Mouse (Mus musculus) hindbrain, embryonic 16.5 days (tissue): ENCODE measurements around the gene Cldn3. TPM values are rescaled to one million over a fixed set of nuclear protein-coding genes. Genes with fewer than 3 reads are reported as not detected.
"Not testable (repeated sequence)": the region's sequence is repeated elsewhere in the genome, so short reads cannot be mapped to it uniquely, and the experiment has no call there.

Experiments used
- ATAC-seq: fragments of 200-750 bp; cut with Nextera tagmentation; 2 replicates; pipeline ENCODE4 v1.8.0; 2017; ENCODE audit warnings: moderate TSS enrichment, moderate library complexity
- H3K27ac ChIP-seq: fragments of 300-500 bp; sonication (generic); 2 replicates; pipeline ENCODE4 v1.5.1; 2014; ENCODE audit warnings: low read depth, mild to moderate bottlenecking, control low read depth, low read length, moderate library complexity
- H3K27me3 ChIP-seq: fragments of 300-500 bp; sonication (generic); replicated peaks from 2 replicates; pipeline ENCODE4 v1.6.1; 2014; ENCODE audit warnings: low read length; ENCODE audit not compliant: control insufficient read depth, insufficient read depth
- H3K36me3 ChIP-seq: fragments of 300-500 bp; sonication (generic); 2 replicates; pipeline ENCODE4 v1.6.1; 2014; ENCODE audit warnings: mild to moderate bottlenecking, low read length, moderate library complexity, mixed read lengths; ENCODE audit not compliant: control insufficient read depth, insufficient read depth
- H3K4me1 ChIP-seq: fragments of 300-500 bp; sonication (generic); 2 replicates; pipeline ENCODE4 v1.6.1; 2014; ENCODE audit warnings: low read depth, low read length; ENCODE audit not compliant: control insufficient read depth, insufficient read depth
- H3K4me2 ChIP-seq: fragments of 300-500 bp; sonication (generic); 2 replicates; pipeline ENCODE4 v1.6.1; 2014; ENCODE audit warnings: mild to moderate bottlenecking, low read length, control low read depth, moderate library complexity
- H3K4me3 ChIP-seq: fragments of 300-500 bp; sonication (generic); 2 replicates; pipeline ENCODE4 v1.5.1; 2014; ENCODE audit warnings: mild to moderate bottlenecking, low read length, control low read depth, moderate library complexity
- H3K9ac ChIP-seq: fragments of 300-500 bp; sonication (generic); 2 replicates; pipeline ENCODE4 v1.6.1; 2014; ENCODE audit warnings: low read depth, mild to moderate bottlenecking, control low read depth, low read length, moderate library complexity
- H3K9me3 ChIP-seq: fragments of 300-500 bp; sonication (generic); 2 replicates; pipeline ENCODE4 v1.6.1; 2014; ENCODE audit warnings: mild to moderate bottlenecking, low read length, moderate library complexity; ENCODE audit not compliant: control insufficient read depth
- WGBS: fragments of 180-500 bp; shearing (Covaris S2); extraction: QIAGEN DNeasy Blood & Tissue Kit; methylation state at CpG from one replicate; pipeline ENCODE4 v1.1.7; 2014; 5-methylcytosine and 5-hydroxymethylcytosine counted together
- polyA plus RNA-seq: library from polyadenylated mRNA; unstranded; fragments of >200 nt; fragmentation: Nextera tagmentation; extraction: Ambion mirVana; gene quantifications from 2 replicates; pipeline ENCODE4 v1.2.1, GENCODE M21; 2015

The Cldn3 gene
- polyA plus RNA-seq, 1 experiment from 2014 or later, result 4.6 TPM

GRCm38 (mm10) chr5:134963546-134963945 is 22.5 kb upstream of the Cldn3 start:
- Histone ChIP-seq H3K27ac (no peak overlapping the region), H3K36me3 (no peaks in the 10 kb centered on the region), H3K4me1 (peaks cover 7% of the 10 kb centered on the region), H3K9me3 (no peaks in the 10 kb centered on the region), H3K4me2 (no peak overlapping the region), H3K4me3 (no peak overlapping the region), H3K9ac (no peak overlapping the region), H3K27me3 (no peaks in the 10 kb centered on the region; the same call in 1 of the 2 replicates)
- WGBS, result 46% methylated on average over 5 of the region's 5 CpGs
- no peak for ATAC-seq

DNA sequence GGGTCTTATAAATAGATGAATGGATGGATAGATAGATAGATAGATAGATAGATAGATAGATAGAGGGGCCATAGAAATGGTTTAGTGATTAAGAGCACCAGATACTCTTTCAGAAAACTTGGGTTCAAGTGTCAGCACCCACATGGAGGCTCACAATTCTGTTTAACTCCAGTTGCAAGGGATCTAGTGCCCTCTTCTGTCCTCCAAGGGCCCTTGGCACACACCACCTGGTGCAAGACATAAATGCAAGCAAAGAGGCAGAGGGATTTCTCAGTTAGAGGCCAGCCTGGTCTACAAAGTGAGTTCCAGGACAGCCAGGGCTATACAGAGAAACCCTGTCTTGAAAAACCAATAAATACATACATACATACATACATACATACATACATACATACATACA is 21.4 kb upstream of the Cldn3 start:
- not testable (repeated sequence) for H3K9ac ChIP-seq

DNA sequence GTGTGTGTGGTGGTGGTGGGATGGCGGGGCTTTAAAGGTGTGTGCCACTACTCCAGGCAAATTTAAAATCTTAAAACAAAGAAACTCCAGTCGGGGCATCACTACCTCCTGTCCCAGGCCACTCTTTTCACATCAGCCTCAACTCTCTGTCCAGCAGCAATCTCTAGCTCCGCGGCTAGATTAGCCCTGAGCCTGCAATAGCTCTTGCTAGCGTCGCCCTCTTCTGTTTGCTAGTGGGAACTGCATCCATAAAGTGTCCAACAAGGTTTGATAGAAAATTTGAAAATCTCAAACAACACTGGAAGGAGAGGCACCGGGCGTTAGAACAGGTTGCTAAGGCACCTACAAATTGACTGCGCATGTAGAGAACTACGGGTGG is 20.6 kb upstream of the Cldn3 start:
- no peak overlapping the region; the same call in 1 of the 2 replicates for H3K9ac ChIP-seq
- no peaks in the 10 kb centered on the region for H3K36me3 ChIP-seq
- H3K27me3 ChIP-seq, result no peaks in the 10 kb centered on the region; the same call in 1 of the 2 replicates
- H3K9me3 ChIP-seq, result no peaks in the 10 kb centered on the region
- peak overlapping the region; percentile 56 for H3K4me2 ChIP-seq
- 0 out of 2 replicates have a peak, but pooled peaks have one; percentile 54 for ATAC-seq
- H3K4me3 ChIP-seq, result peak overlapping the region; percentile 28
- no peak overlapping the region for H3K27ac ChIP-seq
- peaks cover 7% of the 10 kb centered on the region for H3K4me1 ChIP-seq
- WGBS, result 5% methylated on average over 10 of the region's 10 CpGs

More for the DNA sequence above, 21.4 kb upstream of the Cldn3 start:
- H3K27ac ChIP-seq, ATAC-seq, H3K36me3 ChIP-seq, H3K4me3 ChIP-seq, H3K27me3 ChIP-seq, H3K4me1 ChIP-seq, H3K9me3 ChIP-seq, H3K4me2 ChIP-seq: not testable (repeated sequence)

- Histone ChIP-seq H3K4me2 (peak overlapping the region; percentile 56), H3K4me3 (peak overlapping the region; percentile 28), H3K4me1 (peaks cover 7% of the 10 kb centered on the region), H3K36me3 (no peaks in the 10 kb centered on the region), H3K9me3 (no peaks in the 10 kb centered on the region), H3K9ac (peak overlapping the region; percentile 35), H3K27ac (no peak overlapping the region), H3K27me3 (no peaks in the 10 kb centered on the region; the same call in 1 of the 2 replicates)
- peak; percentile 82 for ATAC-seq
- 5% methylated on average over 26 of the region's 33 CpGs for WGBS
Measured at GRCm38 (mm10) chr5:134965852-134966821, 19.9 kb upstream of the Cldn3 start.

GRCm38 (mm10) chr5:134967164-134967944 is 18.7 kb upstream of the Cldn3 start:
- H3K9me3 ChIP-seq, result no peaks in the 10 kb centered on the region
- no peak overlapping the region for H3K4me2 ChIP-seq
- H3K27me3 ChIP-seq, result no peaks in the 10 kb centered on the region; the same call in 1 of the 2 replicates
- H3K36me3 ChIP-seq, result no peaks in the 10 kb centered on the region
- H3K9ac ChIP-seq, result no peak overlapping the region
- H3K4me3 ChIP-seq, result no peak overlapping the region
- H3K4me1 ChIP-seq, result peaks cover 7% of the 10 kb centered on the region
- no peak for ATAC-seq
- 78% methylated on average over 20 of the region's 20 CpGs for WGBS
- no peak overlapping the region for H3K27ac ChIP-seq

GRCm38 (mm10) chr5:134970671-134971070 is 15.3 kb upstream of the Cldn3 start:
- Histone ChIP-seq H3K4me3 (no peak overlapping the region), H3K4me2 (no peak overlapping the region), H3K9ac (no peak overlapping the region), H3K36me3 (no peaks in the 10 kb centered on the region), H3K9me3 (no peaks in the 10 kb centered on the region), H3K27ac (no peak overlapping the region), H3K27me3 (no peaks in the 10 kb centered on the region; the same call in 1 of the 2 replicates), H3K4me1 (peaks cover 6% of the 10 kb centered on the region)
- ATAC-seq, result no peak
- WGBS, result 79% methylated on average over 8 of the region's 8 CpGs

DNA sequence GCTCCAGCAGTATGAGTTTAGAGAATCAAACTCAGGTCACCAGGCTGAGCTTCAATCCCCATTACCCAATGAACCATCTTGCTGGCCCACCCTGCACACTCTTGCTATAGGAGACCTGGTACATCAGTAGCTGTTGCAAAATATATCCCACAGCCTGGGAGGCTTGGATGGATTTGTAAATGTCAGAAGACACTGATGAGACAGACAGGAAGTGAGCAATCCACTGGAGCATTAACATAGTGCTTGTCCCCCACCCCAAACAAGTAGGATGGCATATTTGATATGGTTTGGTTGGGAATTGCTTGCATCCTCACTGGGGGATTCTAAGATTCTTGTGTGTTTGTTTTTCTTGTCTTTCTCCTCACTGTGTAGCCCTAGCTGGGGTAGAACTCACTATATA is 12.9 kb upstream of the Cldn3 start:
- no peak for ATAC-seq
- H3K9me3 ChIP-seq, result no peaks in the 10 kb centered on the region
- H3K4me3 ChIP-seq, result no peak overlapping the region
- H3K36me3 ChIP-seq, result no peaks in the 10 kb centered on the region
- no peak overlapping the region for H3K27ac ChIP-seq
- no peak overlapping the region for H3K4me2 ChIP-seq
- H3K27me3 ChIP-seq, result no peaks in the 10 kb centered on the region; the same call in 1 of the 2 replicates
- no peak overlapping the region for H3K9ac ChIP-seq
- no peaks in the 10 kb centered on the region for H3K4me1 ChIP-seq

DNA sequence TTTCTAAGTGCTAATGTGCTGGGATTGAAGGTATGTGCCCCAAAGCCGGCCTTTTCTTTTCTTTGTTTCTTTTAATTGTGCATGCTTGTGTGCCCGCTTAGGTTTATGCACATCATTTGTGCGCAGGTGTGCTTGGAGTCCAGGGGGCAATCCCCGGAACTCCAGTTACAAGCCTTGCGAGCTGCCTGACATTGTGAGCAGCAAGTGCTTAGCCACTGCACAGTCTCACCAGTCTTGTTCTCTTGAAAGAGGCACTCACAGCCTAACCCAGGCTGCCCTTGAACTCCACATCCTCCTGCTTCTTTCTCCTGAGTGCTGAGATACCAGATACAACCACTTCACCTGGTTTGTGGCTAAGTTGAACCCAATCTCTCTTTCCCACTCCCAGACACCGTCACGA is 12.5 kb upstream of the Cldn3 start:
- H3K9ac ChIP-seq, result no peak overlapping the region
- ATAC-seq, result no peak
- H3K9me3 ChIP-seq, result no peaks in the 10 kb centered on the region
- no peak overlapping the region for H3K27ac ChIP-seq
- H3K4me1 ChIP-seq, result no peaks in the 10 kb centered on the region
- WGBS, result 89% methylated on average over 7 of the region's 7 CpGs
- no peaks in the 10 kb centered on the region for H3K36me3 ChIP-seq
- H3K4me3 ChIP-seq, result no peak overlapping the region
- H3K4me2 ChIP-seq, result no peak overlapping the region
- H3K27me3 ChIP-seq, result no peaks in the 10 kb centered on the region

DNA sequence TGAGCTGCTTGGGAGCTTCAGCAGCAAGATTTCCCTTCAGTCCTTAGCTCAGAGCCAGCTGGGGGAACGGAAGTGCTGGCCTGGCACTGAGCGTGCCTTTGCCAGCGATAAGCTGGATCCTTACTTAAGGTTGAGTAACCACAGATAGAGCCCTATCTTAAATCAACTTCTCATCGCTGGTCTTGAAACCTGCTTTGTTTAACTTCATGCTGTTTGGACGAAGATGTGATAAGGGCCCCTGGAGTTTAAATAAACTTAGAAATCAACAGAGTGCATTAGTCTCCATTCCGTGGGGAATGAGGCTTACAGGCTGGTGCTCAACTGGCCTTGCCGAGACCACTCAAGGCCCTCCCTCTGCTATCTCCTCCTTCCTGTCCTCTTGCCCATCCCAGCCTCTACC is 11.7 kb upstream of the Cldn3 start:
- ATAC-seq, result no peak
- Histone ChIP-seq H3K36me3 (no peaks in the 10 kb centered on the region), H3K9ac (no peak overlapping the region), H3K9me3 (no peaks in the 10 kb centered on the region), H3K4me2 (no peak overlapping the region), H3K4me1 (no peaks in the 10 kb centered on the region), H3K4me3 (no peak overlapping the region), H3K27ac (no peak overlapping the region), H3K27me3 (no peaks in the 10 kb centered on the region)
- WGBS, result 61% methylated on average over 7 of the region's 7 CpGs
